Mouse (Mus musculus) lung, postnatal 0 days (tissue): Measurements from ENCODE around the gene Bckdhb.

Source experiments
- CTCF ChIP-seq: IDR thresholded peaks from 2 replicates; pipeline ENCODE4 v1.5.1; 2016; ENCODE audit warnings: antibody characterized with exemption, mild to moderate bottlenecking
- EP300 ChIP-seq: IDR thresholded peaks from 2 replicates; pipeline ENCODE4 v1.6.1; 2016; ENCODE audit warnings: antibody characterized with exemption, mild to moderate bottlenecking, control low read depth

GRCm38 (mm10) chr9:84114254-84114653 is 189.3 kb downstream of the Bckdhb start:
- TF ChIP-seq CTCF: no peak
- no peak for TF ChIP-seq EP300
